Mouse (Mus musculus): Measurements from ENCODE around the gene Hoxb1. TPM values are rescaled to one million over a fixed set of nuclear protein-coding genes. Genes with fewer than 3 reads are reported as not detected.

Hoxb1 gene
- not detected in 2 replicates for polyA plus RNA-seq (2012; rRNA removed)

GRCm38 (mm10) chr11:96365441-96366091 lies at the start of gene Hoxb1:
Gene Hoxb1, plus strand, starts transcription at chr11:96365752.
- no peak within 1 kb of the TSS for H3K4me3 ChIP-seq (ENCODE audit: control insufficient read depth, insufficient read depth, low read length)
- H3K27ac ChIP-seq (ENCODE audit: control insufficient read depth, insufficient read depth, low read length), result no peak within 1 kb of the TSS
- WGBS, result 16% methylated on average over 26 of the region's 26 CpGs
- no peak for TF ChIP-seq POLR2A (IDR thresholded peaks at IDR 0.05; ENCODE audit: control insufficient read depth, extremely low read depth, insufficient read depth, low read length, poor library complexity)
- no peak for TF ChIP-seq CTCF (IDR thresholded peaks at IDR 0.05; ENCODE audit: borderline replicate concordance, control insufficient read depth, extremely low read depth, insufficient read depth, low read length, poor library complexity)
- no peaks in the 10 kb centered on the region for H3K36me3 ChIP-seq (ENCODE audit: control insufficient read depth, insufficient read depth, low read length)
- H3K4me1 ChIP-seq (replicated peaks; ENCODE audit: control insufficient read depth, insufficient read depth, low read length), result no peaks in the 10 kb centered on the region
- peaks cover 20% of the 10 kb centered on the region for H3K27me3 ChIP-seq (ENCODE audit: control insufficient read depth, insufficient read depth, low read length)
- DNase-seq, result no peak

GRCm38 (mm10) chr11:96316696-96317607 lies 48.6 kb upstream of the Hoxb1 start:
- 89% methylated on average over 18 of the region's 18 CpGs for WGBS
- no peak overlapping the region for H3K27ac ChIP-seq (ENCODE audit: control insufficient read depth, insufficient read depth, low read length)

GRCm38 (mm10) chr11:96317608-96318367 lies 47.8 kb upstream of the Hoxb1 start, which contains the start of gene Hoxb4:
Gene Hoxb4, plus strand, starts transcription at chr11:96318267.
- no peak for TF ChIP-seq POLR2A (IDR thresholded peaks at IDR 0.05; ENCODE audit: control insufficient read depth, extremely low read depth, insufficient read depth, low read length, poor library complexity)
- no peak for TF ChIP-seq CTCF (IDR thresholded peaks at IDR 0.05; ENCODE audit: borderline replicate concordance, control insufficient read depth, extremely low read depth, insufficient read depth, low read length, poor library complexity)
- DNase-seq, result no peak
- Histone ChIP-seq H3K4me1 (replicated peaks; ENCODE audit: control insufficient read depth, insufficient read depth, low read length) (peaks cover 15% of the 10 kb centered on the region), H3K27ac (ENCODE audit: control insufficient read depth, insufficient read depth, low read length) (no peak within 1 kb of the TSS), H3K27me3 (ENCODE audit: control insufficient read depth, insufficient read depth, low read length) (peaks cover 36% of the 10 kb centered on the region), H3K36me3 (ENCODE audit: control insufficient read depth, insufficient read depth, low read length) (no peaks in the 10 kb centered on the region), H3K4me3 (ENCODE audit: control insufficient read depth, insufficient read depth, low read length) (peak within 1 kb of the TSS; percentile 67)
- 41% methylated on average over 28 of the region's 28 CpGs for WGBS

More at GRCm38 (mm10) chr11:96316696-96317607, 48.6 kb upstream of the Hoxb1 start:
- no peak for DNase-seq
- Histone ChIP-seq H3K4me3 (ENCODE audit: control insufficient read depth, insufficient read depth, low read length) (no peak overlapping the region), H3K4me1 (replicated peaks; ENCODE audit: control insufficient read depth, insufficient read depth, low read length) (peaks cover 17% of the 10 kb centered on the region), H3K27me3 (ENCODE audit: control insufficient read depth, insufficient read depth, low read length) (peaks cover 36% of the 10 kb centered on the region), H3K36me3 (ENCODE audit: control insufficient read depth, insufficient read depth, low read length) (no peaks in the 10 kb centered on the region)
- TF ChIP-seq CTCF (IDR thresholded peaks at IDR 0.05; ENCODE audit: borderline replicate concordance, control insufficient read depth, extremely low read depth, insufficient read depth, low read length, poor library complexity), result no peak

GRCm38 (mm10) chr11:96318368-96319070 lies 47.0 kb upstream of the Hoxb1 start:
- H3K36me3 ChIP-seq (ENCODE audit: control insufficient read depth, insufficient read depth, low read length), result no peaks in the 10 kb centered on the region
- H3K27ac ChIP-seq (ENCODE audit: control insufficient read depth, insufficient read depth, low read length), result no peak overlapping the region
- peaks cover 15% of the 10 kb centered on the region for H3K4me1 ChIP-seq (replicated peaks; ENCODE audit: control insufficient read depth, insufficient read depth, low read length)
- DNase-seq, result peak; percentile 60
- H3K4me3 ChIP-seq (ENCODE audit: control insufficient read depth, insufficient read depth, low read length), result peak overlapping the region; percentile 67
- peaks cover 34% of the 10 kb centered on the region for H3K27me3 ChIP-seq (ENCODE audit: control insufficient read depth, insufficient read depth, low read length)
- TF ChIP-seq CTCF (IDR thresholded peaks at IDR 0.05; ENCODE audit: borderline replicate concordance, control insufficient read depth, extremely low read depth, insufficient read depth, low read length, poor library complexity), result no peak
- TF ChIP-seq POLR2A (IDR thresholded peaks at IDR 0.05; ENCODE audit: control insufficient read depth, extremely low read depth, insufficient read depth, low read length, poor library complexity), result no peak
- under 1% methylated on average over 39 of the region's 45 CpGs for WGBS

GRCm38 (mm10) chr11:96319071-96319902 lies 46.3 kb upstream of the Hoxb1 start:
- 2% methylated on average over 33 of the region's 34 CpGs for WGBS
- peaks cover 27% of the 10 kb centered on the region for H3K27me3 ChIP-seq (ENCODE audit: control insufficient read depth, insufficient read depth, low read length)
- H3K36me3 ChIP-seq (ENCODE audit: control insufficient read depth, insufficient read depth, low read length), result no peaks in the 10 kb centered on the region
- TF ChIP-seq CTCF (IDR thresholded peaks at IDR 0.05; ENCODE audit: borderline replicate concordance, control insufficient read depth, extremely low read depth, insufficient read depth, low read length, poor library complexity), result no peak
- peak overlapping the region; percentile 67 for H3K4me3 ChIP-seq (ENCODE audit: control insufficient read depth, insufficient read depth, low read length)
- peaks cover 15% of the 10 kb centered on the region for H3K4me1 ChIP-seq (replicated peaks; ENCODE audit: control insufficient read depth, insufficient read depth, low read length)
- peak; percentile 8 for DNase-seq
- H3K27ac ChIP-seq (ENCODE audit: control insufficient read depth, insufficient read depth, low read length), result no peak overlapping the region
